Mouse (Mus musculus) CD4-positive, CD25-positive, alpha-beta regulatory T cell, adult 2 months (primary cell): Measurements from ENCODE around the gene Gm8220.
"Not testable (repeated sequence)": the region's sequence is repeated elsewhere in the genome, so short reads cannot be mapped to it uniquely, and the experiment has no call there.

Experiments used
- DNase-seq: peaks from one replicate; pipeline ENCODE4 v3.0.0-alpha.2; 2012; ENCODE audit warnings: low read depth, low spot score

Gm8220 gene

DNA sequence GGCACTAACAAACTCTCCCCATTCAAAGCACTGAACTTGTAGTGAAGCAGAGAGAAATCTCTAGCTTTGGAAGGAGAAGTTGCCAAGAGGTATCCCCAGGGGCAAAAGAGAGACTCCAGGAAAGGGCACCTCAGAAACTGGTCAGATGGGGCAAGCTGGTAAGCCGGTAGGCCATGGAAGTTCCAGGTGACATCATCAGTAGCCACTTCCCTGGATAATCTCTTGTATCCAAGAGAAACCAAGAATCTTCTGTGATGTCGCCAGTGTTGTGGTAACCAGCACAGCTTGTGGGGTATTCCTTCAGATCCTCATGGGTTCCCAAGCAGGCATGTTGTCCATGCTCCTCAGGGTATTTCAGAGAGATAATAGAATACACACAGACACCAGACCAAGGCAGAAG lies at the start of gene Gm8220:
Gene Gm8220 (plus strand): TSS at position 301 of the 400 bp plus-strand sequence.
- not testable (repeated sequence) for DNase-seq

DNA sequence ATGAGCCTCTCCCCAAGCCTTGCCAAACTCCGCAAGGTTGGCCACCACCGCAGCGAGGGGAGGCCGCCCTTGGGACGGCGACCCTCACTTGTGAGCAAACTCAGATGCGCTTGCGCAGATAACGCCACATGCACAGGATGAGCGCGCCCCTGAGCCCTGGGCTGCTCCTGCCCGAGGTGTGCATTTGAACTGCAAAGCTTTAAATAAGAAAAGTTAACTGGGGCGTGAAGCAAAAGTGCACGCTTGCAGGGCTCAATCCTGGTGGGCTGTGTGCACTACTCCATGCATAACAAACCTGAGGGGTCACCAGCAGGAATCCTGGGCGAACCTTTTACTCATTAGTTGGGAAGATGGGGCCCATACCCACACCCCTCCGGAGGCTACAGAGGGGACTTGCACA lies 37.3 kb upstream of the Gm8220 start:
- DNase-seq: no peak

DNA sequence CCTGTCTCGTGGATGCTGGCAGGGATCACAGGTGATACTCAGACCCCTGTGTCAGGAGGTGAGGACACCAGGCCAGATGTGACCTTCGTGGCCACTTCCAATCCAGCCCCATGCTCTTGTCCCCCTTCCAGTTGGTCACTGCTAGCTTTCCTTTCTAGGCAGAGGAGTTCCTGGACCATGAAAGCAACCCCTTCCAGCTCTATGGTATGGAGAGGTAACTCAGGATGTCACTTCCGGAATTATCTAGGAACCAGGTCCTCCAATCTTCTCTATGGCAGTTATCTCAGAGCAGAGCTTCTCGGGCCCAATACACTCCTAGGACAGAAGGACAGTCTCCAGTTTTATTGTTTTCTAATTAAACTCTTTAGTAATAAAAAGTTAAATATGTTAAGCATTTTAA lies 26.7 kb downstream of the Gm8220 start:
- not testable (repeated sequence) for DNase-seq

DNA sequence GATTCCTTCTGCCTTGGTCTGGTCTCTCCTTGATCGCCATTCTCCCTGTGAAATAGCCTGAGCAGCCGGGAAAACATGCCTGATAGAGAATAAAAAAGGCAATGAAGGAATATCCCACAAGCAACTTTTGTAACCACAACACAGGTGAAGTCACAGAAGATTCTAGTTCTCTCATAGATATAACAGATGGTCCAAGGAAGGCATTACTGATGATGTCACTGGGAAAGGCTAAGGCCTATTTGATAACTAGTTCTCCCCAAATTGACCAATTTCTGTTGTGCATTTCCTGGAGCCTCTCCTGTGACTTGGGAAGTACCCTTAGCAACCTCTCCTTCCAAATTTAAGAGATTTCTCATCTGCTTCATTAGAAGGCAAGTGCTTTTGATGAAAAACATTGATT lies 53.1 kb downstream of the Gm8220 start, which contains the start of gene Gm5930:
Gene Gm5930 (minus strand): TSS at position 101 of the 400 bp plus-strand sequence.
- DNase-seq: not testable (repeated sequence)
